Mouse (Mus musculus) c-Kit-positive CD71-positive TER-119-negative erythroid progenitor cells, embryonic 14.5 days (primary cell): ENCODE measurements around the gene Fgfr2.

Experiments
- DNase-seq: peaks from one replicate; pipeline ENCODE4 v3.0.0-alpha.2; 2013; ENCODE audit warnings: low read depth

Fgfr2 gene

GRCm38 (mm10) chr7:131545701-131546385, 1577.3 kb downstream of the Fgfr2 start:
- no peak for DNase-seq

GRCm38 (mm10) chr7:131544871-131545270, 1578.3 kb downstream of the Fgfr2 start:
- no peak for DNase-seq

- no peak for DNase-seq
Observed at GRCm38 (mm10) chr7:131543623-131544481, 1579.3 kb downstream of the Fgfr2 start.

DNA sequence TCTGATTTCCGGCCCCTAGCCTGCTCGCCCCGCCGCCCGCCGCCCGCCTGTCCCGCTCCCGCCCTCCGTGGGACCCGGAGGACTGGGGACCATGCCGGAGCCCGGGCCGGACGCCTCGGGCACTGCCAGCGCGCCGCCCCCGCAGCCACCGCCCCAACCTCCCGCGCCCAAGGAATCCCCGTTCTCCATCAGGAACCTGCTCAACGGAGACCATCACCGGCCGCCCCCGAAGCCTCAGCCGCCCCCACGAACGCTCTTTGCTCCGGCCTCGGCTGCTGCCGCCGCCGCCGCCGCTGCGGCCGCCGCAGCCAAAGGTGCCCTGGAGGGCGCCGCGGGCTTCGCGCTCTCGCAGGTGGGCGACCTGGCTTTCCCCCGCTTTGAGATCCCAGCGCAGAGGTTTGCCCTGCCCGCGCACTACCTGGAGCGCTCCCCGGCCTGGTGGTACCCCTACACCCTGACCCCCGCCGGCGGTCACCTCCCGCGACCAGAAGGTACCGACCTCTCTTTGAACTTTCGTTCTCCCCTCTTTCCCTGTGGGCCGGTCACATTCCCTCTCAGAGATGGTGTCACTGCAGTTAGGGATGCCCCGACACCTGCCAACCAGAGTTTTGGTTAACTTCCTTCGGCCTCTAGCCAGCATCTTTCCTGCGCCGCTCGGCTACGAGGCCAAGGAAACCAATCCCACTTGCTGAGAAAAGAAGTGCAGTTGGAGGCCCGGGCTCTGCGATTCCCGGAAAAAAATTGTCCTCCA, 1580.1 kb downstream of the Fgfr2 start:
- no peak for DNase-seq

GRCm38 (mm10) chr7:131542115-131542871, 1580.9 kb downstream of the Fgfr2 start, which contains the start of gene Hmx3:
Hmx3 (plus strand) TSS chr7:131542867.
- DNase-seq, result no peak

DNA sequence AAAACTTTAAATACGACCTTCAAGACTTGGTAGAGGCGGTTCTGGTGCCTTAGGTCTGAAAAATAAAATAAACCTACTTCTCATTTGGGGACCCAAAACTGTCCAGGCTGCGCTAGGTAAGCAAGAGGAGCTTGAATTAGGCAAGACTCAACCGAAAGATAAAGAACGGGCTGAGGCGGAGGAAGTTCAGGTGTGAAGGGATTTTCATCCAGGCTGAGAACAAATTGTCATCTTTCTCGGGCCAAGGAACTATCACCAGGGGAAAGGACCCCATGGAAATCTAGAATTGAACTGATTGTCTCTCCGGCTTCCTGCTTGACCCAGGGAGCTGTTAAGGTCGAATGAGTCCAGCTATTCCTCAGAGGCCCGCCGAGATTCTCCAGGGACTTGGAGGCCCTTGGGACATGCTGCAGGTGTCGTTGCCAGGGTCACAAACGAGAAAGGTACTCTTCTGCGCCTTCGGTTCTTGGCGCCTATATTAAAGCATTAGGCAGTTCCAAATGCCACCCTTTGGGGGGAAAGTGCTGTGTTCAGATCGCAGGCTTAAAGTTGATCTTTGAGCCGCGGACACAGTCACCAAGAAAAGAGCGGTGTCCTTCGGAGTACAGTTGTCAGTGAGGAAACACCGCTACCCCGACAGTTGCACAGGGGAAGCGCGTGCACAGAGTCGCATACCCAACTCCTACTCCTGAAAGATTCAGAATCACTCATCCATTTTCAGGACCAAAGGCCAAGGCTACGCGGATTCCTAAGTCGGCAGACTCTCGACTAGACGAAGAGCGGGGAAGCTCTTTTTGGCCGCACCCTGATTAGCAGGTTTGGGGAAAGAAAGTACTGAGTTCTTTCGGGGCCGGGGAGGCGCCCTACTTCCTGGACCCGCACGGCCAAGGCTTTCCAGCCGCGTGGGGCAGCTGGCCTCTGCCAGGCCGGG, 1581.7 kb downstream of the Fgfr2 start:
- DNase-seq, result no peak

DNA sequence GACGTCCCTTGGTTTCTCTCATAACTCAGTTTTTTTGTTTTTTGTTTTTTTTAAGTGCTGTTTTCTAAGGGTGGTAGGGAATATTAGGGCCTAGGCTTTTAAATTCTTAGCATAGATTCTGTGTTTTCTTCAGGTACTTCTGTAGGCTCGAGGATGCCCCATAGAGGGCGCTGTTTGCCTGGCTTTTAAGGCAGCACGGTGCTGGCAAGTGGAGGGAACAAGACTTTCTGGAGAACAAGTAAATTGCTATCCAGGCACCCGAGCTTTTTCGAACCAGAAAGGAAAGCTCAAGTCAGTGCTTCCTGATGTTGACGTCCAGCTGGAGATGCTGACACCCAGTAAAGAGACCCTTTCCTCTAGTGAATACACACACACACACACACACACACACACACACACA, 1583.2 kb downstream of the Fgfr2 start:
- DNase-seq, result peak; percentile 55

DNA sequence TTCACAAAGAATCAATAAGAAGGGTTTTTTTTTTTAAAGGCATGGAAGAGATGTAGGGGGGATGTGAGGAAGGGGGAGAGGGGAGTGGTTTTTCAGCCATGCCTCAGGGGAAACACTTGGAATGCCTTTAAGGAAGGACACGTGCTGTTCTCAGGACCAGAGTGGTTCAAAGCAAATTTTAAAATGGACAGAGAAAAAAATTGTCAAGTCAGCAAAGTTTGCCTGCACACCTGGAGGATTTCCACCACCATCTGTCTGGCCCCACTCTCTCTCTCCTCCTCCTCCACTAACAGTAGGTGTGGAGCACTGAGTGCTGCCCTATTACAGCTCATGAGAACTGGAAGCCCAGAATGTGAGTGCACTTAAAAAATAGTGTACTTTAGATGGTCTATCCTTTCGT, 1619.4 kb downstream of the Fgfr2 start:
- DNase-seq, result no peak

GRCm38 (mm10) chr7:131478403-131478802, 1644.7 kb downstream of the Fgfr2 start:
- no peak for DNase-seq

GRCm38 (mm10) chr7:131477140-131477539, 1646.0 kb downstream of the Fgfr2 start:
- DNase-seq, result no peak

GRCm38 (mm10) chr7:131471551-131471950, 1651.6 kb downstream of the Fgfr2 start:
- no peak for DNase-seq

- DNase-seq, result no peak
Observed at GRCm38 (mm10) chr7:131469506-131469905, 1653.6 kb downstream of the Fgfr2 start.

- no peak for DNase-seq
Observed at GRCm38 (mm10) chr7:131467312-131467711, 1655.8 kb downstream of the Fgfr2 start.

DNA sequence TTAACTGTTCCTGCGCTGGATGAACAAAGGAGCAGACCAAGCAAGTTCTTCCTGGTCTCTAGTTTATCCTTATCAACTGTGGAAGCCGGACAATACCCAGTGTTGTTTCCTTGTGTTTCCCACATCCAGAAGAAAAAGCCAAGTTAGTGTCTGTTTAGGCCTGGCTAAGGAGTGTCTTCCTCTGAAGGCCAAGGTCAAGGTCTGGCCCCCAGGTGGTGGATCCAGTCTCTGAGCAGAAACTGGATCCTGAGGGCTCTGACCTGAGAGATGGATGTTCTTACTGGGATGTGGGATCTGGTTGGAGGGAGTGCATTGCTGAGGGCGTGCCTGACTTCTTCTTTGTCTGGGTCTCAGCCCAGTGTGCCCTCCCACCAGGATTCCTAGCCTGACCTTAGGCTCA, 1657.4 kb downstream of the Fgfr2 start:
- DNase-seq, result no peak

DNA sequence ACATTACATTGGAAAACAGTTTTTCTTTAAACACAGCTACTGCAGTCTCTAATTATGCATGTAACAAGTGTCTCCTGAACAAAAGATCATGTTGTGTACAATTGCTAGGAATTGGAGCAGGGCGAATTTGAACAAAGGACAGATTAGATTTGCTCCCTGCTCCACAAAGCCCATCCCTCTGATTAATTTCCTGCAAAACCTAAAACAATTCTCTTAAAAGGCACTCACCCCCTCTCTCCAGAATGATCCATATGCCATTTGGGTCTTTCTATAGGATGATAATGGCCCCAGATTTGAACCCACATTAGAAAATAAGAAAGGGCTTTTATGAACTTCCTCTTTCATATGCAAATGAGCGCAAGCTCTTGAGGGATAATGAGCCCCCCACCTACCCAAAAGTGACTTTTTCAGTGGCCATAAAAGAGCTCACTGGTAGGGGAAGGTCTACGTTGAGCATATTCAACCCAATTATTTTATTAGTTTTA, 1658.0 kb downstream of the Fgfr2 start:
- DNase-seq, result no peak

DNA sequence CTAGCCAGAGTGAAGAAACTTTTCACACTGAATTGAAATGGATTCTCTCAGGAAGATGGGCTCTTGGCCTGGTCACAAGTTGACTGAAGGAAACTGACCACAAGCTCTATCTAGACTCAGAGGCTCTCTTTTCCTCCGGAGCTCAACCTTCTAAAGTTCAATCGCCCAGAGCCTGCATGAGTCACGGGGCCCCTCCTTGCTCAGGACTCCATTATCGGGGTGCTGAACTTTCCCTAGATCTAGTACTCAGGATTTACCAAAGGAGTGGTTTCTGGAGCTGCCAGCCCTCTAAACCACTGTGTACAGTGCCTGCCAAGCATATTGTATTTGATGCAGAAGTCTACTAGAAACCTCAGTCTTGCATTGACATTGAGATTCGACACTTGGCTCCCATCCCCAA, 1666.4 kb downstream of the Fgfr2 start:
- DNase-seq, result no peak

DNA sequence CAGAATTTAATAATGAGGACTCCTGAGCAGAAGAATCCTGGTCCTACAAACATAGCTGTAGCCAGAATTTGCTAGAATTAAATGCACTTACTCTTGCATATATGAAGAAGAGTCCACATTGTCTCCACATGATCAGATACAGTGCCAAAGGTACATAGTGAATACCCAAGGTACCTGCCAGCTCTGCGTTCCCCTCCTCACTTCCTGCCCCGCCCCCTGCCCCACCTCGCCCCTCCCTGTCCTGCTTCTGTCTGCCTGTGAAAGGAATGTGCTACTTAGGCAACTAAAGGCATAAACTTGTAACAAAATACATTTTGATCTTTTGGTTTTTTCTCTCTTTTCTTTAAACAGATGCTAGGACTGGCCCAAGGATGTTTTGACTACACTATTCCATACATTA, 1686.1 kb downstream of the Fgfr2 start:
- no peak for DNase-seq

GRCm38 (mm10) chr7:131434276-131434675, 1688.9 kb downstream of the Fgfr2 start:
- no peak for DNase-seq

DNA sequence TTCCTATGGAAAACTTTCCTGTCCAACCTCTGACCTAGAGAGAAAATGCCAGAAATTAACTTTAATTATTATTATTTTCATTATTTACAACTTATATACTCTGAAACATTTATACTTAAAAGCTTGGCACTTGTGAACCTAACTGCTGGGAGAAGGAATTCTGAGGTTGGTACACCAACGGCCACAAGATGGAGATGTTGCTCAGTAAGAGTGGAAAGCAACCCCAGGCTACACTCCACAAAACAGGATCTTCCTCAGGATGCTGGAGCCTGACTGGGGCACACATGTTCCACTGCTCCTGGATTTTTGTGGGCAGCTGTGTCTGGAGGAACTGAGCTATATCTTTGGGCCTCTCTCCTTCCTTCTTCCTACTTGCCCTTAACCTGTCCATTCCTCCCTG, 1690.9 kb downstream of the Fgfr2 start:
- DNase-seq, result no peak

- no peak for DNase-seq
Observed at GRCm38 (mm10) chr7:131427331-131427730, 1695.8 kb downstream of the Fgfr2 start.

- peak; percentile 60 for DNase-seq
Observed at GRCm38 (mm10) chr7:131424912-131425311, 1698.2 kb downstream of the Fgfr2 start.
